In genomic region chr1:118012736-118013135, GRCm38 (mm10) we compare ENCODE assay signal across 23 mouse cellular contexts. TPM values are rescaled to one million over a fixed set of nuclear protein-coding genes. Genes with fewer than 3 reads are reported as not detected.
A peak's percentile ranks its signal among the peaks of the same experiment; 100 is the strongest.
DNase-seq lines count a peak whose midpoint lies in the region; TF ChIP-seq lines count a peak whose summit lies in the region.
"Not testable (repeated sequence)": the region's sequence is repeated elsewhere in the genome, so short reads cannot be mapped to it uniquely, and the experiment has no call there.
"Had no signal": no experiment of that assay in that cellular context is flagged by ENCODE, and none has a peak within 500 bp of the region (broad histone marks: within the 10 kb centered on the region; RNA-seq: fewer than 3 reads in every experiment).

No protein-coding gene starts in this region.

- not testable (repeated sequence) for TF ChIP-seq EP300 in ES-Bruce4 (IDR thresholded peaks at IDR 0.05; ENCODE audit: insufficient read depth, low read depth, low read length)

- not testable (repeated sequence) for TF ChIP-seq POLR2A in ES-Bruce4 (IDR thresholded peaks at IDR 0.05; ENCODE audit: insufficient read depth, low read length); liver, adult 2 months (IDR thresholded peaks at IDR 0.05; ENCODE audit: extremely low read depth, insufficient read depth, low read length)

- not testable (repeated sequence) for H3K4me3 ChIP-seq in ES-Bruce4 (ENCODE audit: low read depth, low read length); gastrocnemius, adult 2 months; liver, adult 2 months (ENCODE audit: insufficient read depth, low read depth, low read length)

- not testable (repeated sequence) for H3K36me3 ChIP-seq in ES-Bruce4 (ENCODE audit: control insufficient read depth, insufficient read depth, low read length, poor library complexity, severe bottlenecking); liver, adult 2 months (ENCODE audit: control insufficient read depth, insufficient read depth, low read length)

- H3K9me3 ChIP-seq in ES-Bruce4 (replicated peaks; ENCODE audit: control insufficient read depth, insufficient read depth, low read length, poor library complexity, severe bottlenecking): not testable (repeated sequence)

- not testable (repeated sequence) for H3K9ac ChIP-seq in ES-Bruce4 (ENCODE audit: low read depth, poor library complexity, severe bottlenecking); liver, adult 2 months (ENCODE audit: low read depth, low read length)

- 20% methylated on average over 8 of the region's 8 CpGs for WGBS in liver, adult 2 months

- H3K79me2 ChIP-seq in liver, adult 2 months (ENCODE audit: control insufficient read depth, insufficient read depth, low read length): not testable (repeated sequence)

- H3K27me3 ChIP-seq in ES-Bruce4 (ENCODE audit: control insufficient read depth, insufficient read depth, low read length, poor library complexity, severe bottlenecking); liver, adult 2 months (ENCODE audit: control insufficient read depth, insufficient read depth, low read length): not testable (repeated sequence)

- DNase-seq in R1 (ENCODE audit: low read depth, low spot score): peak; percentile 6
- DNase-seq in brain, adult 2 months (ENCODE audit: low read depth, low spot score): peak; percentile 1
- DNase-seq in gastrocnemius, adult 2 months; liver, adult 2 months (ENCODE audit: extremely low read depth, low read depth, low spot score): not testable (repeated sequence)
- peak; percentile 12 for DNase-seq in kidney, adult 9 months
- peak; percentile 9 for DNase-seq in retina, embryonic 14.5 days (ENCODE audit: low spot score)
- DNase-seq in thymus, postnatal 4 days: peak; percentile 9

- H3K27ac ChIP-seq in ES-Bruce4 (ENCODE audit: insufficient read depth, low read length); gastrocnemius, adult 2 months; liver, adult 2 months (replicated peaks; ENCODE audit: insufficient read depth, low read depth, low read length): not testable (repeated sequence)

- intact Hi-C loops in gastrocnemius, adult 2 months (cut with DNase I): not testable (repeated sequence)

- not testable (repeated sequence) for H3K4me1 ChIP-seq in ES-Bruce4 (ENCODE audit: control insufficient read depth, insufficient read depth, low read length); liver, adult 2 months (ENCODE audit: control insufficient read depth, insufficient read depth, low read length)

- peak; percentile 43 for TF ChIP-seq CTCF in ES-Bruce4 (IDR thresholded peaks at IDR 0.05; ENCODE audit: low read depth, low read length)
- TF ChIP-seq CTCF in gastrocnemius, adult 2 months (IDR thresholded peaks at IDR 0.05): peak; percentile 24; the same call in 1 of the 2 replicates
- TF ChIP-seq CTCF in liver, adult 2 months (IDR thresholded peaks at IDR 0.05; ENCODE audit: low read depth, low read length): peak; percentile 47

RNA-seq across cellular contexts. Expression of gene Gm7145, which starts 47.0 kb away (rescaled TPM):
- not detected in 2 replicates for polyA plus RNA-seq in ES-Bruce4 (2011; ENCODE audit: insufficient read depth, insufficient read length, low read depth, missing spikeins)
- not detected for total RNA-seq in gastrocnemius, adult 2 months (2021)
- not detected in 2 replicates for total RNA-seq in liver, adult 2 months (2014; rRNA removed)
- not detected in 2 replicates for polyA plus RNA-seq in liver, adult 2 months (2012; rRNA removed)
- total RNA-seq: gastrocnemius, postnatal 4 days; heart, postnatal 10 days; layer of hippocampus, postnatal 25 days; left cerebral cortex, postnatal 25 days; megakaryocyte, adult 5-6 weeks had no signal
- polyA plus RNA-seq: embryonic facial prominence, embryonic 15.5 days; forebrain, embryonic 16.5 days; heart, embryonic 11.5 days; hindbrain, embryonic 11.5 days; kidney, embryonic 14.5 days; large intestine, adult 2 months; limb, embryonic 14.5 days; liver, embryonic 16.5 days; midbrain, embryonic 15.5 days; neural tube, embryonic 15.5 days had no signal
